Mouse (Mus musculus) brain, embryonic 14.5 days (tissue): ENCODE data around the gene Cenpm.

Source experiments
- CTCF ChIP-seq: fragments of 200-500 bp; IDR thresholded peaks from 2 replicates; pipeline ENCODE4 v1.5.1; 2012; ENCODE audit warnings: inconsistent platforms, mild to moderate bottlenecking, moderate library complexity, borderline replicate concordance; ENCODE audit not compliant: insufficient read depth, insufficient read length; ENCODE audit errors: extremely low read depth
- POLR2A ChIP-seq: fragments of 200-500 bp; IDR thresholded peaks from 2 replicates; pipeline ENCODE4 v1.6.1; 2012; ENCODE audit warnings: mild to moderate bottlenecking, inconsistent platforms, borderline replicate concordance; ENCODE audit not compliant: poor library complexity, insufficient read depth, insufficient read length, severe bottlenecking; ENCODE audit errors: extremely low read depth

- no peak for TF ChIP-seq CTCF
- no peak for TF ChIP-seq POLR2A
Measured at GRCm38 (mm10) chr15:82292851-82293250, 48.3 kb upstream of the Cenpm start.
